Mouse (Mus musculus) gastrocnemius, postnatal 10 days (tissue): ENCODE measurements around the gene Sppl2b. TPM values are rescaled to one million over a fixed set of nuclear protein-coding genes. Genes with fewer than 3 reads are reported as not detected.
A peak's percentile ranks its signal among the peaks of the same experiment; 100 is the strongest.
"Not testable (repeated sequence)": the region's sequence is repeated elsewhere in the genome, so short reads cannot be mapped to it uniquely, and the experiment has no call there.

ENCODE experiments used
- DNase-seq: peaks from one replicate; pipeline ENCODE4 v3.0.0; 2021; ENCODE audit warnings: mixed read lengths
- total RNA-seq, 2 experiments: library from RNA; stranded (reverse); gene quantifications; 2 replicates each; pipeline ENCODE4 v1.2.3; 2021

Sppl2b gene
- total RNA-seq, 2 experiments from 2014 or later, result 30.5 to 33.0 TPM

GRCm38 (mm10) chr10:80823847-80824643, 31.0 kb upstream of the Sppl2b start:
- no peak for DNase-seq

- no peak for DNase-seq
These were observed 30.2 kb upstream of the Sppl2b start for GRCm38 (mm10) chr10:80824827-80825226.

- DNase-seq, result peak; percentile 98
These were observed 28.7 kb upstream of the Sppl2b start, which contains the start of gene Oaz1 for GRCm38 (mm10) chr10:80826151-80827062. Gene Oaz1, plus strand, starts transcription at chr10:80826656.

- DNase-seq, result no peak
These were observed 27.8 kb upstream of the Sppl2b start for GRCm38 (mm10) chr10:80827063-80827869.

GRCm38 (mm10) chr10:80827870-80828420, 27.1 kb upstream of the Sppl2b start:
- DNase-seq, result no peak

- not testable (repeated sequence) for DNase-seq
These were observed 26.5 kb upstream of the Sppl2b start for GRCm38 (mm10) chr10:80828587-80828986.

GRCm38 (mm10) chr10:80829359-80830278, 25.5 kb upstream of the Sppl2b start:
- DNase-seq, result no peak

- DNase-seq, result peak; percentile 52
These were observed 23.9 kb upstream of the Sppl2b start for GRCm38 (mm10) chr10:80831136-80831535.

- DNase-seq, result no peak
These were observed 22.3 kb upstream of the Sppl2b start for GRCm38 (mm10) chr10:80832818-80833217.

GRCm38 (mm10) chr10:80835617-80836016, 19.5 kb upstream of the Sppl2b start:
- no peak for DNase-seq

- DNase-seq, result peak; percentile 47
These were observed 18.1 kb upstream of the Sppl2b start for GRCm38 (mm10) chr10:80836949-80837379.

GRCm38 (mm10) chr10:80837827-80838226, 17.2 kb upstream of the Sppl2b start:
- DNase-seq, result no peak

- DNase-seq, result no peak
These were observed 16.6 kb upstream of the Sppl2b start for GRCm38 (mm10) chr10:80838346-80838912.

- no peak for DNase-seq
These were observed 15.2 kb upstream of the Sppl2b start for GRCm38 (mm10) chr10:80839848-80840247.

GRCm38 (mm10) chr10:80841685-80842084, 13.4 kb upstream of the Sppl2b start:
- no peak for DNase-seq

GRCm38 (mm10) chr10:80842334-80842733, 12.7 kb upstream of the Sppl2b start:
- no peak for DNase-seq

GRCm38 (mm10) chr10:80843087-80843930, 11.8 kb upstream of the Sppl2b start:
- no peak for DNase-seq

GRCm38 (mm10) chr10:80843931-80844547, 11.0 kb upstream of the Sppl2b start, which contains the start of gene Lingo3:
Gene Lingo3, minus strand, starts transcription at chr10:80844039.
- DNase-seq, result peak; percentile 51
